Mouse (Mus musculus): ENCODE results near the gene Wnt3.

Gene Wnt3

GRCm38 (mm10) chr11:103852590-103853283 is 78.8 kb downstream of the Wnt3 start:
- DNase-seq, result no peak

- DNase-seq, result no peak
Observed at GRCm38 (mm10) chr11:103853284-103853920, 79.5 kb downstream of the Wnt3 start.

GRCm38 (mm10) chr11:103854294-103854693 is 80.3 kb downstream of the Wnt3 start:
- no peak for DNase-seq

GRCm38 (mm10) chr11:103856641-103857040 is 82.7 kb downstream of the Wnt3 start:
- no peak for DNase-seq

- DNase-seq, result no peak
Observed at GRCm38 (mm10) chr11:103858760-103859159, 84.8 kb downstream of the Wnt3 start.

GRCm38 (mm10) chr11:103859933-103860610 is 86.1 kb downstream of the Wnt3 start:
- DNase-seq, result no peak

GRCm38 (mm10) chr11:103862951-103863350 is 89.0 kb downstream of the Wnt3 start:
- no peak for DNase-seq

GRCm38 (mm10) chr11:103864486-103864885 is 90.5 kb downstream of the Wnt3 start:
- no peak for DNase-seq

- DNase-seq, result no peak
Observed at GRCm38 (mm10) chr11:103865346-103865745, 91.4 kb downstream of the Wnt3 start.

Data from lung, postnatal 4 days (tissue).